Mouse (Mus musculus): ENCODE measurements around the gene Car9. TPM values are rescaled to one million over a fixed set of nuclear protein-coding genes. Genes with fewer than 3 reads are reported as not detected.
A peak's percentile ranks its signal among the peaks of the same experiment; 100 is the strongest.

Gene Car9
- total and polyA plus RNA-seq, 3 experiments, result not detected

DNA sequence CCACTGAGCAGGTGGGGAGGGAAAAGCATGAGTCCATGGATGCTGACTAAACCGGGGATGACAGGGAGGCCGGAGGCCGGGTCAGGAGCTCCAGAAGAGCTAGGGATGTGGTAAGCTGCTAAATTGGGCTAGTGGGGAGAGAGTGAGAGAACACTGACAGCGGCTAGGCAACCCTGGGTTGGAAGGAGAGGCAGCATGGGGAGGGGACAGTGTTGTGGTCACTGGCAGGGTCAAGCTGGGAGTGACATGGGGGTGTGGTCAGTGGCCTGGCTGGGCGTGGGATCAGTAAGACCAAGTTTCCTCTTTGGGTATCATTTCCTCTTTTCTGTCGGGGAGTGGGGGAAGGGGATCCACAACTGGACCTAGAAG is 53.5 kb downstream of the Car9 start (continued):
- TF ChIP-seq TCF12 (IDR thresholded peaks at IDR 0.05; ENCODE audit: low read depth, low read length), result peak; percentile 68
- TF ChIP-seq MAX (IDR thresholded peaks at IDR 0.05; ENCODE audit: low read length), result peak; percentile 64
- 0 out of 2 replicates have a peak, but pooled peaks have one; percentile 9 for TF ChIP-seq JUN (IDR thresholded peaks at IDR 0.05; ENCODE audit: insufficient read depth, low read depth, low read length)
- TF ChIP-seq JUND (conservative IDR thresholded peaks at IDR 0.05; ENCODE audit: low read depth, low read length), result no peak
- no peak for TF ChIP-seq ZC3H11A (IDR thresholded peaks at IDR 0.05; ENCODE audit: low read depth, low read length)
- peak; percentile 97 for TF ChIP-seq IRF4 (IDR thresholded peaks at IDR 0.05; ENCODE audit: low read depth, low read length)
- TF ChIP-seq CHD1 (IDR thresholded peaks at IDR 0.05; ENCODE audit: low read depth, low read length), result 0 out of 2 replicates have a peak, but pooled peaks have one; percentile 43
- 0 out of 2 replicates have a peak, but pooled peaks have one; percentile 63 for TF ChIP-seq RCOR1 (conservative IDR thresholded peaks at IDR 0.05; ENCODE audit: low read depth, low read length)

DNA sequence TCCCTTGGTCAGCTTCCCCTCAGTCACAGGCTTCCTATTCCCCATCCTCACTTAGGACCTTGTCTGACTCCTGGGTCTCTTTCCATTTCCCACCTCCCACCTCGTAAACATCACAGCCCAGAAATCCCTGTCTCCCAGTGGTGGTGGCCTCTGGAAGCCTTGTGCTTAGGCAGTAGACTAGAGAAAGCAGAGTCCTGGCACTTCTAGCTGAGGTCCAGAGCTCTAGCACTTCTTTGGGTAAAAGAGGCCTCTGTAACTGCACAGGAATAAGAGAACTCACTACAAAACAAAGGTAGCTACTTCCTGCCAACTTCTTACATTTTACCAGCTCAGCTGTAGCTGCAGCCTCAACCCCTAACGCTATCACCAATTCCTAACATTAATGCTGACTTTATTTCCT is 54.2 kb downstream of the Car9 start:
- Histone ChIP-seq H3K9me3 (replicated peaks; ENCODE audit: low read length) (no peaks in the 10 kb centered on the region), H3K79me2 (replicated peaks; ENCODE audit: control insufficient read depth, extremely low read depth, insufficient read depth, poor library complexity, severe bottlenecking) (peaks cover 46% of the 10 kb centered on the region), H3K9ac (ENCODE audit: insufficient read depth, low read depth) (peak overlapping the region; percentile 94), H3K27me3 (replicated peaks) (no peaks in the 10 kb centered on the region), H3K27ac (ENCODE audit: insufficient read depth, low read depth) (peak overlapping the region; percentile 65), H3K4me2 (ENCODE audit: insufficient read depth, low read depth, poor library complexity, severe bottlenecking) (peak overlapping the region; percentile 92), H3K36me3 (replicated peaks in 1 of 2; ENCODE audit: control insufficient read depth in 1 of 2, insufficient read depth in 1 of 2, low read length in 1 of 2) (peaks cover 19 to 46% of the 10 kb centered on the region in 2 experiments), H3K4me1 (ENCODE audit: control insufficient read depth in 1 of 2, insufficient read depth in 2 of 2) (peaks cover 21 to 59% of the 10 kb centered on the region in 2 experiments), H3K4me3 (replicated peaks in 1 of 3; ENCODE audit: low read depth in 2 of 3, low read length in 2 of 3, poor library complexity in 1 of 3) (peak overlapping the region; percentile 85 to 90 (median 89))
- no peak for TF ChIP-seq E2F4 (IDR thresholded peaks at IDR 0.05; ENCODE audit: insufficient replicate concordance, low read depth, low read length)
- no peak for TF ChIP-seq MAFK (IDR thresholded peaks at IDR 0.05; ENCODE audit: insufficient replicate concordance, low read length)
- no peak for TF ChIP-seq POLR2A (IDR thresholded peaks at IDR 0.05; ENCODE audit: low read depth, low read length)
- no peak for TF ChIP-seq CHD1 (IDR thresholded peaks at IDR 0.05; ENCODE audit: low read depth, low read length)
- no peak for TF ChIP-seq POLR2AphosphoS2 (IDR thresholded peaks at IDR 0.05; ENCODE audit: low read depth, low read length)
- TF ChIP-seq SMC3 (IDR thresholded peaks at IDR 0.05; ENCODE audit: low read depth, low read length), result no peak
- TF ChIP-seq JUND (conservative IDR thresholded peaks at IDR 0.05; ENCODE audit: low read depth, low read length), result no peak
- TF ChIP-seq RAD21 (IDR thresholded peaks at IDR 0.05; ENCODE audit: low read depth, low read length), result no peak
- TF ChIP-seq EP300 (IDR thresholded peaks at IDR 0.05; ENCODE audit: low read length), result no peak
- TF ChIP-seq MYC (IDR thresholded peaks at IDR 0.05; ENCODE audit: low read depth, low read length), result no peak
- TF ChIP-seq MAX (IDR thresholded peaks at IDR 0.05; ENCODE audit: low read length), result no peak
- no peak for DNase-seq (ENCODE audit: extremely low read depth)
- dilution Hi-C loops (cut with MboI; ENCODE audit: extremely low pct_ligation_motif_present, extremely low pct_unique_long_range_greater_than_20kb, low sequenced_read_pairs), result no loop called here
- in situ Hi-C loops (cut with MboI; ENCODE audit: low pct_ligation_motif_present, low pct_unique_long_range_greater_than_20kb, low sequenced_read_pairs), result loop anchor here (25.0 kb wide), 1 partner anchor 549 kb away; the partner anchor contains the start of genes Fancg and Vcp

GRCm38 (mm10) chr4:43561436-43561996 is 54.8 kb downstream of the Car9 start:
- Histone ChIP-seq H3K4me2 (ENCODE audit: insufficient read depth, low read depth, poor library complexity, severe bottlenecking) (peak overlapping the region; percentile 92), H3K9me3 (replicated peaks; ENCODE audit: low read length) (no peaks in the 10 kb centered on the region), H3K27ac (ENCODE audit: insufficient read depth, low read depth) (peak overlapping the region; percentile 86), H3K4me1 (ENCODE audit: control insufficient read depth in 1 of 2, insufficient read depth in 2 of 2) (peaks cover 21 to 53% of the 10 kb centered on the region in 2 experiments), H3K36me3 (replicated peaks in 1 of 2; ENCODE audit: control insufficient read depth in 1 of 2, insufficient read depth in 1 of 2, low read length in 1 of 2) (peaks cover 19 to 46% of the 10 kb centered on the region in 2 experiments), H3K79me2 (replicated peaks; ENCODE audit: control insufficient read depth, extremely low read depth, insufficient read depth, poor library complexity, severe bottlenecking) (peaks cover 46% of the 10 kb centered on the region), H3K27me3 (replicated peaks) (no peaks in the 10 kb centered on the region), H3K4me3 (replicated peaks in 1 of 3; ENCODE audit: low read depth in 2 of 3, low read length in 2 of 3, poor library complexity in 1 of 3) (peak overlapping the region; percentile 85 to 90 (median 89)), H3K9ac (ENCODE audit: insufficient read depth, low read depth) (peak overlapping the region; percentile 94)
- TF ChIP-seq ZMIZ1 (IDR thresholded peaks at IDR 0.05; ENCODE audit: low read depth, low read length), result no peak
- no peak for TF ChIP-seq ZC3H11A (IDR thresholded peaks at IDR 0.05; ENCODE audit: low read depth, low read length)
- no peak for TF ChIP-seq RCOR1 (conservative IDR thresholded peaks at IDR 0.05; ENCODE audit: low read depth, low read length)
- TF ChIP-seq ZKSCAN1 (IDR thresholded peaks at IDR 0.05; ENCODE audit: borderline replicate concordance, low read depth, low read length), result no peak
- no peak for TF ChIP-seq KAT2A (IDR thresholded peaks at IDR 0.05; ENCODE audit: insufficient replicate concordance, low read length)
- no peak for TF ChIP-seq SIN3A (IDR thresholded peaks at IDR 0.05; ENCODE audit: low read length)
- no peak for TF ChIP-seq ELF1 (IDR thresholded peaks at IDR 0.05; ENCODE audit: low read depth, low read length)
- TF ChIP-seq MAFK (IDR thresholded peaks at IDR 0.05; ENCODE audit: insufficient replicate concordance, low read length), result no peak
- TF ChIP-seq IRF4 (IDR thresholded peaks at IDR 0.05; ENCODE audit: low read depth, low read length), result no peak
- no peak for TF ChIP-seq USF1 (IDR thresholded peaks at IDR 0.05; ENCODE audit: low read depth, low read length)
- TF ChIP-seq EP300 (IDR thresholded peaks at IDR 0.05; ENCODE audit: low read length), result no peak
- TF ChIP-seq HCFC1 (IDR thresholded peaks at IDR 0.05; ENCODE audit: low read depth, low read length), result no peak
- no peak for TF ChIP-seq NRF1 (IDR thresholded peaks at IDR 0.05; ENCODE audit: low read depth, low read length)
- no peak for TF ChIP-seq MAX (IDR thresholded peaks at IDR 0.05; ENCODE audit: low read length)
- in situ Hi-C loops (cut with MboI; ENCODE audit: low pct_ligation_motif_present, low pct_unique_long_range_greater_than_20kb, low sequenced_read_pairs) (loop anchor here (25.0 kb wide), 1 partner anchor 549 kb away; the partner anchor contains the start of genes Fancg and Vcp), dilution Hi-C loops (cut with MboI; ENCODE audit: extremely low pct_ligation_motif_present, extremely low pct_unique_long_range_greater_than_20kb, low sequenced_read_pairs) (no loop called here)
- DNase-seq (ENCODE audit: extremely low read depth), result no peak

All from CH12.LX (cell line).